Mouse (Mus musculus) forebrain, embryonic 12.5 days (tissue): Measurements from ENCODE around the gene Gas7. TPM values are rescaled to one million over a fixed set of nuclear protein-coding genes. Genes with fewer than 3 reads are reported as not detected.

Source experiments
- ATAC-seq: fragments of 200-750 bp; cut with Nextera tagmentation; 2 replicates; pipeline ENCODE4 v1.8.0; 2017; ENCODE audit warnings: moderate TSS enrichment; ENCODE audit not compliant: low FRiP score
- H3K27ac ChIP-seq: fragments of 300-500 bp; sonication (generic); 2 replicates; pipeline ENCODE4 v1.5.1; 2016; ENCODE audit warnings: mild to moderate bottlenecking
- H3K27me3 ChIP-seq: fragments of 300-500 bp; sonication (generic); 2 replicates; pipeline ENCODE4 v1.6.1; 2016; ENCODE audit warnings: mild to moderate bottlenecking
- H3K36me3 ChIP-seq: fragments of 300-500 bp; sonication (generic); replicated peaks from 2 replicates; pipeline ENCODE4 v1.6.1; 2016; ENCODE audit warnings: mild to moderate bottlenecking
- H3K4me1 ChIP-seq: fragments of 300-500 bp; sonication (generic); 2 replicates; pipeline ENCODE4 v1.6.1; 2016
- H3K4me2 ChIP-seq: fragments of 300-500 bp; sonication (generic); 2 replicates; pipeline ENCODE4 v1.6.1; 2016; ENCODE audit warnings: mild to moderate bottlenecking, moderate library complexity
- H3K4me3 ChIP-seq: fragments of 300-500 bp; sonication (generic); replicated peaks from 2 replicates; pipeline ENCODE4 v1.5.1; 2016; ENCODE audit warnings: mild to moderate bottlenecking
- H3K9ac ChIP-seq: fragments of 300-500 bp; sonication (generic); 2 replicates; pipeline ENCODE4 v1.6.1; 2016; ENCODE audit warnings: mild to moderate bottlenecking
- H3K9me3 ChIP-seq: fragments of 300-500 bp; sonication (generic); 2 replicates; pipeline ENCODE4 v1.6.1; 2016
- WGBS: fragments of 180-500 bp; shearing (Covaris S2); methylation state at CpG from one replicate; pipeline ENCODE4 v1.1.7; 2016; 5-methylcytosine and 5-hydroxymethylcytosine counted together
- polyA plus RNA-seq: library from polyadenylated mRNA; unstranded; fragments of >200 nt; fragmentation: Nextera tagmentation; extraction: Ambion mirVana; gene quantifications from 2 replicates; pipeline ENCODE4 v1.2.1, GENCODE M21; 2016

Gene Gas7
- polyA plus RNA-seq, 1 experiment from 2014 or later: 4.2 TPM

DNA sequence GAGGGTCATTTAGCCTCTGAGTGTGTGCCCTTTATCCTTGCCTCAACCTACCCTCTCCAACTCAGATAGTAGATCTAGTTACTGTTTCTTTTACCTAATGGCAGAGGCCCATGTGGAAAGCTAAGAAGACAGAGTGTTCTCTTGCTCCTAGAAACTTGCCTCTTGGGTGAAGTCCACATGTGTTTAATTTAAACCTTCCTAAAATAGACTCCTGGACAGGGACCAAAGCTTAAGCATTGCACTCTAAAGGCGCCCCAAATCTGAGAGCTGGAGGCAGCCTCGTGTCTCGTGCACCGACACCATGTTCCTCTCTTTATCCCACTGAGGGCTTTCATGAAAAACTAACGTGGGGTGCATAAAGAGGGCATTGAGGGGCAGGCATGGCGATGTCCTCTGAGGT lies 271.9 kb downstream of the Gas7 start:
- H3K9me3 ChIP-seq: no peaks in the 10 kb centered on the region
- H3K27me3 ChIP-seq: no peaks in the 10 kb centered on the region
- H3K27ac ChIP-seq: no peak overlapping the region
- H3K4me2 ChIP-seq: no peak overlapping the region
- H3K9ac ChIP-seq: no peak overlapping the region
- ATAC-seq: no peak
- H3K36me3 ChIP-seq: no peaks in the 10 kb centered on the region
- 86% methylated on average over 6 of the region's 6 CpGs for WGBS
- no peaks in the 10 kb centered on the region for H3K4me1 ChIP-seq
- H3K4me3 ChIP-seq: no peak overlapping the region

DNA sequence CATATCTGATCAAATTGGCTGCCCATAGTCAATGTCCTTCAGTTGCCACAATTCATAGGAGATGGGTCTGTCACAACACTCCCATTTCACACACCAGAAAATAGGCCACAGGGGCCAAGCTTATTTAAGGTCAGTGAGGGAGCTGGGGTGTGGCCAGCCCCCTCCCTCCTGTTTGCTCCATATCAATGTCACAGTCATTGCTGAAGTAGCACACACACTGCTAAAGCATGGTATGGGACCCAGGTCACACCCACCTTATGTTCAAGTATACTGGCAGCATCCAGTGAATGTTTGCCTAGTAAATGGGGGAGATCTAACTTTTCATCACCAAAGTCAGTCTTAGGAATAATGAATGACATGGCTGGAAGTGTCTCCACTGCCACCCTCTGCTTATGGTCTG lies 273.5 kb downstream of the Gas7 start:
- H3K9me3 ChIP-seq: no peaks in the 10 kb centered on the region
- ATAC-seq: no peak
- no peak overlapping the region for H3K4me3 ChIP-seq

DNA sequence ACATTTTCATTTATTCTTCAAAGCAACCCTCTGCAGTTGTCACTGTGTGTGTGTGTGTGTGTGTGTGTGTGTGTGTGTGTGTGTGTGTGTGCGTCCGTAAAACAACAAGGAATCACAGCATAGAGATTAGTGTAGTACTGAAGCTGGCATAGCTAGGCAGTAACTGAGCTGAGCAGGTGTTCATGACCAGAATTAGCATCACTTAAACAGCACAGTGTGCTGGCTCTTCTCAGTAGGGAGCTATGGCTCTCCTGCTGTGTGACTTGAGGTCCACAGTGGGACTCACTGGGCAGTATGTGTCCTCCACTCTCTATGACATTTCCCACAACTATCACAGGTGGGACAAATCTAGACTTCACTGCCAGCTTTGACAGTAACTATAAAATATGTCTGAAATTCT lies 275.8 kb downstream of the Gas7 start:
- H3K4me3 ChIP-seq: no peak overlapping the region
- no peak for ATAC-seq
- WGBS: 94% methylated on average over 2 of the region's 2 CpGs
- H3K36me3 ChIP-seq: no peaks in the 10 kb centered on the region
- H3K27ac ChIP-seq: no peak overlapping the region
- no peaks in the 10 kb centered on the region for H3K4me1 ChIP-seq
- no peak overlapping the region for H3K9ac ChIP-seq
- no peaks in the 10 kb centered on the region for H3K9me3 ChIP-seq
- no peaks in the 10 kb centered on the region for H3K27me3 ChIP-seq
- no peak overlapping the region for H3K4me2 ChIP-seq

More for the DNA sequence above, 273.5 kb downstream of the Gas7 start:
- H3K4me1 ChIP-seq: no peaks in the 10 kb centered on the region
- H3K4me2 ChIP-seq: no peak overlapping the region
- H3K36me3 ChIP-seq: no peaks in the 10 kb centered on the region
- H3K9ac ChIP-seq: no peak overlapping the region
- H3K27me3 ChIP-seq: no peaks in the 10 kb centered on the region
- H3K27ac ChIP-seq: no peak overlapping the region

DNA sequence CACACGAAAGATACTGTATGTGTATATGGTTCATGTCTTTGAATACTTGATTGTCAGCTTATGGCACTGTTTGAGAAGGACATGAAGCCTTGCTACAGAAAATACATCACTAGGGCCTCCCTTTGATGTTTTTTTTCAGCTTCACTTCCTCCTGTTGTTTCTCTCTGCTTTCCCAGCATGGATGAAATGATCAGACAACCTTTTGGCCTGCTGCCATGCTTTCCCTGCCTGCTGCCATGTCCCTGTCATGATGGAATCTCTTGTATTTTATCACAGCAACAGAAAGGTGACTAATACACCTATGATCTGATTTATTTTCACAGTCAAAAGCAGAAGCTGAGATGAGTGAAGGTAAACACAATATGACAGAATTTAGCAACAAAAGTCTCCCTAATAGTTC lies 278.5 kb downstream of the Gas7 start:
- Histone ChIP-seq H3K4me2 (no peak overlapping the region), H3K9me3 (no peaks in the 10 kb centered on the region), H3K9ac (no peak overlapping the region), H3K36me3 (no peaks in the 10 kb centered on the region), H3K4me1 (no peaks in the 10 kb centered on the region), H3K27me3 (no peaks in the 10 kb centered on the region), H3K4me3 (no peak overlapping the region), H3K27ac (no peak overlapping the region)
- no peak for ATAC-seq
- 77% methylated on average over 1 of the region's 1 CpGs for WGBS

DNA sequence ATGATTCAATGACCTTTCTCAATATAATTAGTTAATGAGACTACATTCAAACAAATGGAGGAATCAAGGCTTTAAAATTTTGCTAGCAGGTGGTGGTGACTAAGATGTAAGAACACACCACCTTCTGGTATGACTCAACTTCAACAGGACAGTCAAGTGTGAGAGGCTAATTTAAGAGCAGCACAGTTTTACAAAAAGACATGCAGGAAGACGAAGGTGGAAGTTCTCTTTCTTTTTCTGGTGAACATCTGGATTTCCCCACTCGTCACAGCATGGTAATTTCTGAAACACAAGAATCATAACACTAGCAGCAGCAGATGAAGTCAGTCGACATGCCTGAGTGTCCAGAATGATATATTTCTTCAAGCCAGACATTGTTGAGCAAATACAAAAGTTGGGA lies 279.4 kb downstream of the Gas7 start:
- Histone ChIP-seq H3K4me3 (no peak overlapping the region), H3K9me3 (no peaks in the 10 kb centered on the region), H3K4me1 (no peaks in the 10 kb centered on the region), H3K36me3 (no peaks in the 10 kb centered on the region), H3K4me2 (no peak overlapping the region), H3K27me3 (no peaks in the 10 kb centered on the region), H3K27ac (no peak overlapping the region), H3K9ac (no peak overlapping the region)
- no peak for ATAC-seq
- 88% methylated on average over 3 of the region's 3 CpGs for WGBS

DNA sequence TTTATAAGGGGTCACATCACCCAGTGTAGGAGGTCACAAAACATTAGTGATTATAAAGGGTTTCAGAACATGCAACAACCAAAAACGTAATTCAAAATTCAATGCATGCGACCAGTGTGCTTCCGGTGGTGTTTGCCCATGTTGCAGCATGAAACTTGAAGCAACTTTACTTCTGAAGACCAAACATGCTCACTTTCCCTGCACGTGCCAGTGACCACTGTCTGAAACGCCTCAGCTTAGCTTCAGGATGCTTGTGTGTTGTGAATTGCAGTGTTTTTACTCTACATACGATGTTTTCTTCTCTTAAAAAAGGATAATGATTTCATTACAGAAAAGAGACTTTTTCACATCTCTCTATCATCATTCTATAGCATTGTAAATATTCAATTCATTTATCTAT lies 283.1 kb downstream of the Gas7 start:
- H3K27ac ChIP-seq: no peak overlapping the region
- no peaks in the 10 kb centered on the region for H3K9me3 ChIP-seq
- H3K4me1 ChIP-seq: no peaks in the 10 kb centered on the region
- H3K9ac ChIP-seq: no peak overlapping the region
- WGBS: 83% methylated on average over 6 of the region's 6 CpGs
- H3K4me2 ChIP-seq: no peak overlapping the region
- H3K27me3 ChIP-seq: no peaks in the 10 kb centered on the region
- no peak for ATAC-seq
- H3K36me3 ChIP-seq: no peaks in the 10 kb centered on the region
- H3K4me3 ChIP-seq: no peak overlapping the region

Other genes with a start within 250 kb of the Gas7 start
- gene Myh4, start 217.4 kb upstream of the Gas7 start, polyA plus RNA-seq: not detected in 2 replicates
- 0.09 and 0.28 TPM in 2 replicates for gene Myh8, start 178.3 kb upstream of the Gas7 start, polyA plus RNA-seq
- gene Myh13, start 133.8 kb upstream of the Gas7 start, polyA plus RNA-seq: not detected in 2 replicates
- not detected in 2 replicates for gene Rcvrn, start 239.9 kb downstream of the Gas7 start, polyA plus RNA-seq